Mouse (Mus musculus): ENCODE results near the gene Gla. TPM values are rescaled to one million over a fixed set of nuclear protein-coding genes. Genes with fewer than 3 reads are reported as not detected.

Gene Gla
- 1 to 10 TPM; 1.6 to 2.1 TPM for total RNA-seq (2021)

DNA sequence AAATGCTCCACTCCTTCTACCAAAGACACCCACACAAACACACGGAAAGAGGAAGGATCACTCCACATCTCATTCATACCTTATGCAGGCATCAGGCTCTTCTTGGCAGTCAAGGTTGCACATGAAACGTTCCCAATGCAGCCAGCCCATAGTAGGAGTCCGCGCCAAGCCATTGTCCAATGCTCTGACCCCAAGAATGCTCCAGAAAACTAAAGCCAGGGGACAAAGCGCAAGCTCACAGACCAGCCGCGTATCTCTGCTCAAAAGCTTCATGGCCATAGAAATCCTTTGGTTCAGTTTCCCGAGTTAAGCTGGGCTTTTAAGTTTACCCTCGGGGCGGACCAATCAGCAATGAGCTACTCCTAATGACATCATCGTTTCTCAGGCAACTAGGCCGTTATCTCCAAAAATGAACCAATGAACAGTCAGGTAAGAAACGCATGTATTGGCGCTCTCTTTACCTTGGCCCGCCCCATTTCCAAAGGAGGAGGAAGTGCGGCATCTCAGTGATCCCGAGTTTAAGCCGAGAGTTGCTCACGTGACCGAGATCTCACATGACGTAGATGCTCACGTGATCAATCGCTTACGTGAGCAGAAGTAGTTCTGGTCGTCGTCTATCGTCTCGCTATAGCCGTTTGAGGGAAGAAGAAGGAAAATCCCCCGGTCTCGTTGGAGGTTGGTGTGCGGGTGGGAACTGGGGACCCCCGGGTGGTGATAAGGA, at the start of gene Gla, which contains the start of gene Hnrnph2:
Gene Gla, minus strand, starts transcription at position 467 of the 721 bp plus-strand sequence.
Gene Hnrnph2, plus strand, starts transcription at position 521 of the 721 bp plus-strand sequence.
- intact Hi-C loops (cut with DNase I) = no loop called here
- DNase-seq (ENCODE audit: low spot score) = peak; percentile 83

DNA sequence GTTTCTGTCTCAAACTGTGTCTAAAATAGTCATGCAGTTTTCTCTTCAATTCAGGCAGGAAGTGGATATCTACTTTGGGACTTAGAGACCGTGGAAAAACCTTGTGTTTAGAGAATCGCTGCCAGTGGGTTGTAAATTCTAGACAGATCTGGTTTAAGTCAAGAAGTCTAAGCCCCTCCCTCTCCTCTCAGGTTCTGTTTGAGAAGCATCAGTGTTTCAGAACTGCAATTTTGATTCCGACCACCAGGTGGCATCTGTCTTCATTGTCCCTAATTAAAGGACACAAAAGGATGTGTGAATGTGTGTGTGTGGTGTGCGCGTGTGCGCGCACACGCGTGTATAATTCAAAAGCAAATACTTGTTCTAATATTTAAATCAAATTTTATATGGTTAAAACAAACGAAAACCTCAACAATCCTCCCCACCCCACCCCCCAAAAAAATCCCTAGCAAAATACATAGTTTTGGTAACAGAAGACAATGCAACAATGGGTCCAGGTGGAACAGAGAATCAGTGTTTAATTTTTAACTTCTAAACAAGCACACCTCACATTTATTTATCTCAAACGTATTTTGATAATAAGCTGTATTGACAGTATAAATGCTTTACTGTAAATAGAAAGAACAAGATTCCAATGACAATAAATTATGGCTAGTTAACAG, 47.2 kb upstream of the Gla start:
- peak; percentile 7 for DNase-seq (ENCODE audit: low spot score)
- intact Hi-C loops (cut with DNase I) = loop anchor here (5.0 kb wide), 2 partner anchors 69 to 264 kb away; partner anchors contain the start of gene Armcx1

DNA sequence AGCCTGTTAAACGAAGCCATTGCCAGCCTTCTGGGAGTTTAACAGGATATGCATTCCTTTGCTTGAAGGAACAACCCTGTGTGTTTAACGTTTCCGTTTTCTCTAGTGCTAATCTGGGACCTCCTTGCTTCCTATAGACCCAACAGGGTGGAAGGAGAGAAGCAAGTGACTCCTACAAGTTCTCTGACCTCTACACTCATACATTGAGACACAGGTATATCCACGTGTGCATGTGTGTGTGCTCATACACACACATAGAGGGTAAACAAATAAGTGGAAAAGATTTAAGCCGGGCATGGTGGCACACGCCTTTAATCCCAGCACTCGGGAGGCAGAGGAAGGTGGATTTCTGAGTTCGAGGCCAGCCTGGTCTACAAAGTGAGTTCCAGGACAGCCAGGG, 46.5 kb upstream of the Gla start:
- no peak for DNase-seq (ENCODE audit: low spot score)
- intact Hi-C loops (cut with DNase I) = loop anchor here (5.0 kb wide), 2 partner anchors 70 to 265 kb away; partner anchors contain the start of gene Armcx1

DNA sequence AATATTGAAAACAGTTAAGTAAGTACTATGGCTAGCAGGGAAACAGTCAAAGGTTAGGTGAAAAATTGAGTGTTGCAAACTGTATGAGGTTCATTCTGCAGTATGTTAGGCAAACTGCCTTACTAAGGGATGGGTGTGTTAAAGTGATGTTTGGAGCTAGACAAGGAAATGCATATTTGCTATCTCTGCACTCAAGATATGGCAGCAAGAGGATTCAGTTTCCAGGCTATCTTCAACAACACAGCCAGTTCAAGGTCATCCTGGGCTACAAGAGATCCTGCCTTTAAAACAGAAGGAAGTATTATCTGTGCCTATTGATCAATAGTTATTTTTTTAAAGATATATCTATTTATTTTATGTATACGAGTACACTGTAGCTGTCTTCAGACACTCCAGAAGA, 45.4 kb upstream of the Gla start:
- intact Hi-C loops (cut with DNase I) = loop anchor here (5.0 kb wide), 2 partner anchors 71 to 266 kb away; partner anchors contain the start of gene Armcx1
- no peak for DNase-seq (ENCODE audit: low spot score)

DNA sequence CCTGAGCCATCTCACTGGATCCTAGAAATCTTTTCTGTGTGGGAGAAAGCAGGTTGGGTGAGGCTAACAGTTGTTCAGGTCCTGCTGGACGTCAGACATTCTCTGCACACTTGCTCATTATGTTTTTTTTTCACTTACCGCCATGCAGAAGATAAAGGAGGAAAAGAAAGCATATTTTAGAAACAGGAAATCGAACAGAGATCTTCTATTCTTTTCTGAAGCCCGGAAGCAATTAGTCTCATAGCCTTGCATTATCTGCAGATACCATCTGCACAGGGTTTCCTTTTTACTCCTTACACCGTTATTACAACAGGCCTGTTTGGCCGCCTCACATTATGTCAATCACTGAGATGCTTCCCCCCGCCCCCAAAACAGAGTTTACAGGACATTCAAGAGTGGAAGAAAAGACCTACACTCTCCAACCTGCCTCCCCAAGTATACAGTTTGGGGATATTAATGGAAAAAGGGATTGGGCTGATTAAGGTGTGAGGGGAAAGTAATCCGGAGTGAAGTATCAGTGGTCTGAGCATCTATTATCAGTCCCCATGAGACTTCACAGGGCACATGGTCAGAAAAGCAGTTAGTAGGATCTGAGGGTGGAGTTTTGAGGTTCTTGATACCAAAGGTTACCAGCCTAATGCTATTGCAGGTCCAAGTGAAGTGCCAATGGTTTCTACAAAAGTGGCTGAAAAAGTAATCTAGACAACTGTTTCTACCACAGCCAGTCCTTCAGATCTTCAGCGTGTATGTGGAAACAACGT, 40.3 kb upstream of the Gla start:
- DNase-seq (ENCODE audit: low spot score) = no peak

DNA sequence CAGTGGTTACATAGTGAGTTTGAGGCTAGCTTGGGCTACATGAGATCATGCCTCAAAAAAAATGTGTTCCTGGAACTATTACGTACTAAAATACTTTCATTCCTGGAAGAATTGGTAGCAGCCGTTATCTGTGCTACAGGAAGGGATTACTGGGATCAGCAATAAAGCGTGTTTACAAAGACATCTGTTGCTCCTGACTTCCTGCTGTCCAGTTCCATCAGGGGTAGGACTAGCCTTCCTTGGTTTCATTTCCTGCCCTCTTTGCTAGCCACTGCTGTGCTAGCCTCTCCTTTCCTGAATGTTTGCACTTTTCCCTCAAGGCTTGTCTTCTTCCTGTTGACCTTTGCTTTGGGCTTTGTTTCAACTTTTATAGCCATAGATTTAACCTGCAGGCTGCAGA, 34.9 kb upstream of the Gla start:
- intact Hi-C loops (cut with DNase I) = no loop called here
- DNase-seq (ENCODE audit: low spot score) = no peak

More for the DNA sequence above, 40.3 kb upstream of the Gla start:
- intact Hi-C loops (cut with DNase I) = no loop called here

DNA sequence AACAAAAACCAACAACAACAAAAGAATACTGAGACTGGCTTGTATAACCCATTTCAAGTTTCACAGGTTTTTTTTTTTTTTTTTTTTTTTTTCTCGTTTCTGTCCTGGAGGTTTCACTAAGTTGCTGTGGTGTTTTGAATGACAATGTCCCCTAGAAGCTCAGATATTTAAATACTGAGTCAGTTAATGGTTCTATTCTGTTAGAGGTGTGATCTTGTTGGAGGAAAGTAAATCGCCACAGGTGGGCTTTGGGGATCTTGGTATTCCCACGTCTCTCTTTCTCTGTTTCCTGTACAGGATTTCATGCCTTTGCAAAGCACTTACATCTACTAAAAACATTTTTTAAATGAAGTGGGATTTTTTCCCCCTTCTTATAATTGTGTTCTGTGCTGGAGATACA, 34.2 kb upstream of the Gla start:
- DNase-seq (ENCODE audit: low spot score) = no peak
- intact Hi-C loops (cut with DNase I) = no loop called here

DNA sequence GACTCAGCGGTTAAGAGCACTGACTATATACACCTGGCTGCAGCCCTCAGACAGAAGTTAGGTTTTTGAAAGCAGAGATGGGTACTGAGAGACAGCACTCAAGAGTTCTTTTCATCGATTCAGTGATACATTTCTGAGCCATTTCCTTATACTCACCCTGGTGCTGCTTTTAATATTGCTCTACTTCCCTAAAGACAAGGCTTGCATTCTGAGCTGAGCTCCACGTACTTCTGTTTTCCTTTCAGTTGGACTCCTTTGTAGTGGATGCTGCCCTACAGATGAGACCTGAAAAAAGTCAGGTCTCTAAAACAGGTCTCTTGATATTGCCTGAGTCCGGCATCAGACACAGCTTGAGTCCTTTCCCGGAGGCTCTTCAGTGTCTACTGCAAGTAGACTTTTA, 31.8 kb upstream of the Gla start:
- intact Hi-C loops (cut with DNase I) = no loop called here
- no peak for DNase-seq (ENCODE audit: low spot score)

DNA sequence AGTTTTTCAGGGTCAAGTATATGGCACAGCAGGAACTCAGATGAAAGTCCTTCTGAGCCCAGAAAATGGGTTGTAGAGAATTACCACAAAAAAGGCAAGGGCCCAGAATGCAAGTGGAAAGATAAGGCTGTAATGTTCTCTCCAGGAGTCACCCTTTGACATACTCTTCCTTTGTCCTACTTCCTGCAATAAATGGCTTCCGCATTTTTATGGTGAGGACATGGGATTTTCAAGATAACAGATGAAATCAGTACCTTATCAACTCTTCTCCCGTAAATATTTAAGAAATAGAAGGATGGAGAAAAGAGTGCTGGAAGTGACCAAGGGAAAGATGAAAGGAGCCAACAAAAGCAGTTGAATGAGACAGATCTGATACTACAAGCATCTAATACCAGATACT, 27.3 kb upstream of the Gla start:
- DNase-seq (ENCODE audit: low spot score) = no peak
- intact Hi-C loops (cut with DNase I) = no loop called here

DNA sequence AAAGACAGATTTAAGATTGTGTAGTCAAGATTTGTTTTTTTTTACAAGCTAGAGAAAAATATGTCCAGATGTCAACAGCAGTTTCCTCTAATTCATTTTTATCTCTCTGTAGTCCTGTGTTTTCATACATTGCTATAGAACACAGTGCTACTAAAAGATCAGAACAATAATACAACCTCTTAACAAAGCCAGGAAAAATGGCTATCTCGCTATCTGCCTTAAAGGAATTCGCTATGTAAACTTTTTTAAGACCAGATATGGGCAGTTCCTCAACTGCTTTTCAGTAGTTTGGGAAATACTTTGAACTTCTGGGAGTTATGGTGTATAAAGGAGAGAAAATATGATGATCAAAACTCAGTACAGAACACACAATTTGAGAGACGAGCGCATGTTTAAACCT, 22.4 kb upstream of the Gla start:
- intact Hi-C loops (cut with DNase I) = no loop called here

DNA sequence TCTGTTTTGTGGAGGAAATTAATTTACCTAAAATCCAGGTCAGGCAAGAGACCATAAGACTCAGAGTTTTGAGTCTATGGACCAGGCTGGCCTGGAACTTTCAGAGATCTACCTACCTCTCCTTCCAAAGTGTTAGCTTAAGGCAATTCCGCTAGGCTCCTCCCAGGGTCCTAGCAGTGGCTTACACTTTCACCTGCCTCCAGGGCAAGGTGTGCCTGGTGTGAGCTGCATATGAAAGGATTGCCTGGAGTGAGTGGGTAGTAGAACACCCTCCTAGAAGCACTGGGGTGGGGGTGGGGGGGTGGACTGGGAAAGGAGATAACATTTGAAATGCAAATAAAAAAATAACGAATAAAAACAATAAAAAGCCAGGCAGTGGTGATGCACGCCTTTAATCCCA, 20.8 kb upstream of the Gla start:
- intact Hi-C loops (cut with DNase I) = no loop called here
- no peak for DNase-seq (ENCODE audit: low spot score)

More for the DNA sequence above, 22.4 kb upstream of the Gla start:
- DNase-seq (ENCODE audit: low spot score) = no peak

DNA sequence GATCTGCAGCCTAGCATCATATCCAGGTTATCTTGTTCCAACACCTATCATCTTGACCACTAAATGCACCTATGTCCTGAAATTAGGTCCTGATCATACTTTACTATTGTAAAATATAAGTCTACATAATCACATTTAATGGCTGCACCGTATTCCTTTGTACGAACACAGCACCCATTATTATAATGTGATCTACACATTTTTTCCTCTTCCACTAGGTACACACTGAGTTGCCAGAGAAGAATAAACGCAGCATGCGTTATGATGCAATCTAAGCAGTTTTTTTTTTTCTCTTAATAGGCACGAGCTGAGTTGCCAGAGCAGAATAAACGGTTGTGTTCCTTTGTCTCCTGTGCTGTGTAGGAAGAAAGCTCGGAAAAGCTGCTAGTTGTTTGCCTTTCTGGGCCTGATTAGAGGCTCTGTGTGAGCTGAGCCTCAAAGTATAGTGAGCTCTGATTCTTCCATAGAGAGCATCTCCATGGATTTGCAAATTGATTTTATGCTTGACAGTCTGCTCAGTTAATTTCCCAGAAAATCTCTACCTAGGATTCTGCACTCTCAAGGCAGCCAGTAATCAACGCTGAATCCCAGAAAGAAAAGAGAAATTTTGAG, 19.4 kb upstream of the Gla start:
- intact Hi-C loops (cut with DNase I) = no loop called here
- DNase-seq (ENCODE audit: low spot score) = no peak

DNA sequence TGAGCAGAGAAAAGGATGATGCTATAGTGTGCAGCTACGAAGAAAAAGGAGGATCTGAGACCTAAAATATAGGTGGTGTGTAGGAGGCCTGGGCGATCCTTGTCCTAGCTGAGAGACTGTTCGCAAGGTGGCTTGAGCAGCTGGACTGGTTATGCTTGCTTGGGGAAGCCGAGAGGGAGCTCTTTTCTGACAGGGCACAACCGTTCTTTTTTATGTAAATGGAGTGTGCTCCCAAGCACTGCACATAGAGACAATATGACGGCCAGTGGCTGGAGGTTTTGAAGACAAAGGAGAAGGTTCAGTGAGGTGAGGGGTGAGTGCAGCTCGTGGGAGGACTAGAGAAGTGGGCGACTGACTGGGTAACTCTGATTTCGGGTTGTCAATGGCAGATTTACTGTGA, 18.8 kb upstream of the Gla start:
- intact Hi-C loops (cut with DNase I) = no loop called here
- no peak for DNase-seq (ENCODE audit: low spot score)

DNA sequence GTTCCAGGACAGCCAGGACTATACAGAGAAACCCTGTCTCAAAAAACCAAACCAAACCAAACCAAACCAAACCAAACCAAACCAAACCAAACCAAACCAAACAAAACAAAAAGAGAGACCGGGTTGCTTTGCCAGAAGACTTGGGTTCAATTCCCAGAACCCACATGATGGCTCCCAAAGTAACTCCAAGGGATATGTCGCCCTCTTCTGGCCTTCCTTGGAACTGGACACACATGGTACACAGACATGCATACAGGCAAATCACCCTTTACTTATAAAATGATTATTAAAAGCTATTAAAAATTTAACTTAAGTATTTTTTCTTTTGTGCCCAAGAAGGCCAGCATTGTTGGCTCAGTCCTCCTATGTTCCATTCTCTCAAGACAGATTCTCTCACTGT, 13.4 kb upstream of the Gla start:
- intact Hi-C loops (cut with DNase I) = no loop called here
- DNase-seq (ENCODE audit: low spot score) = no peak

DNA sequence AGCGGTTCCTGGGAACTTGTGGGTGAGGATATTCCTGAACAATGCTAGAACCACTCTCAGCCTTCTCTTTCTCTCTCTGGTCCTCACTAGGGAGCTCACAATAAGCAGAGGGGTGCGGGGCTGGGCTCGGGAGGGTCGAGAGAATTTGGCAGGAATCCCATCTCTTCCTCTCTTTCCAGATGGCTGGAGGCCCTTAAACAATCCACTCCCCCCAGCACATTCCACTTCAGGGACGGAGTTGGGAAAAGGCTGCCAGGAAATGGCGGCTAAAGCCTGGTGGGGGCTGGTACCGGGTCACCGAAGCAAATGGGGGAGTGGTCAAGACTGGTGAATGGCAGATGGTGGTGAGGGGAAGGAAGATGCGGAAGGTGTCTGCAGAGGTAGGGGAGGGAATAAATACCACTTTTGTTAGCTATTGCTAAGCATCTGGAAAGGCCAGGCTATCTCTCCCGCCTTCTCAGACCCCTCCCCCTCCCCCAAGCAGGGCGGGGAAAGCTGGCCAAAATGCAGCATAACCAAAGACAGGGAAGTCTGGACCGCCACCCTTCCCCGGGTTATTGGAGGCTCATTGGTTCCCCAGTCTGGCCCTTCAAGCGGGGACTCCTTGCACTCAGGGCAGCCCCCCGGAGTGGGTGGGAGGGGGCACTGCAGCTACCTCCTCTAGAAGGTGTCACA, 11.5 kb upstream of the Gla start:
- peak; percentile 24 for DNase-seq (ENCODE audit: low spot score)
- intact Hi-C loops (cut with DNase I) = no loop called here

DNA sequence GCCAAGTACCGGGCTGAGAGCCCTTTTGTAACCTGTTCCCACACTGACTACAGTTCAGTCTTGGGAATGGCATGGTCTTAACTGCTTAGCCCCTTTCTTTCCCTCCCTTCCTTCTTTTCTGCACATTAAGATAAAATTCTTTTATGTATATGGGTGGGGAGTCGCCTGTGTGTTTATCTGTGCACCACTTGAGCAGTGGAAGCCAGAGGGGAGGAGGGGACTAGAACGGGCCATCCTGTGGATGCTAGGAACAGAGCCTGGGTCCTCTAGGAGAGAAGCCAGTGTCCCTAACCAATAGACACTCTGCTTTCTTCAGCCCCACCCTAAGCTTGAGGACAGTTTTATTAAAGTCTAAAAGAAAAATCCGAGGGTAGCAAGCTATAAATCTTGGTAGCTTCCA, 10.1 kb upstream of the Gla start:
- intact Hi-C loops (cut with DNase I) = no loop called here

DNA sequence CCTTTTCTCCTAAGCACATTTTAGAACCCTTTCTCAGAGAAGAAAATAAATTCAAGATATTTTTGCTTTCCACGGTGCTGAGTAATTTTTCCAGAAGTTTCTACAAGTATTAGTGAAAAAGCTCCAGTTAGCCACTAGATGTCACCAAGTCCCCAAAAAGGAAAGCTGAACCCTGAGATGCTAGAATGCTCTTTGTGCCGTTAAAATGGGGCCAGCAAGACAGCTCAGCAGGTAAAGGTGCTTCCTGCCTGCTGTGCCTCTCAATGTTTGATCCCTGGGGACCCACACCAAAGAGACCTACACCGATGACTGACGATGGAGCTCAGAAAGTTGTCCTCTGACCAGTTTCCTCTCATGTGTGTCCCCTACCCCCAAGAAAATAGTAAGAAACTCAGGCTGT, 8.5 kb upstream of the Gla start:
- intact Hi-C loops (cut with DNase I) = loop anchor here (5.0 kb wide), 1 partner anchor 318 kb away; no protein-coding TSS in a partner anchor
- DNase-seq (ENCODE audit: low spot score) = no peak

More for the DNA sequence above, 10.1 kb upstream of the Gla start:
- DNase-seq (ENCODE audit: low spot score) = no peak

DNA sequence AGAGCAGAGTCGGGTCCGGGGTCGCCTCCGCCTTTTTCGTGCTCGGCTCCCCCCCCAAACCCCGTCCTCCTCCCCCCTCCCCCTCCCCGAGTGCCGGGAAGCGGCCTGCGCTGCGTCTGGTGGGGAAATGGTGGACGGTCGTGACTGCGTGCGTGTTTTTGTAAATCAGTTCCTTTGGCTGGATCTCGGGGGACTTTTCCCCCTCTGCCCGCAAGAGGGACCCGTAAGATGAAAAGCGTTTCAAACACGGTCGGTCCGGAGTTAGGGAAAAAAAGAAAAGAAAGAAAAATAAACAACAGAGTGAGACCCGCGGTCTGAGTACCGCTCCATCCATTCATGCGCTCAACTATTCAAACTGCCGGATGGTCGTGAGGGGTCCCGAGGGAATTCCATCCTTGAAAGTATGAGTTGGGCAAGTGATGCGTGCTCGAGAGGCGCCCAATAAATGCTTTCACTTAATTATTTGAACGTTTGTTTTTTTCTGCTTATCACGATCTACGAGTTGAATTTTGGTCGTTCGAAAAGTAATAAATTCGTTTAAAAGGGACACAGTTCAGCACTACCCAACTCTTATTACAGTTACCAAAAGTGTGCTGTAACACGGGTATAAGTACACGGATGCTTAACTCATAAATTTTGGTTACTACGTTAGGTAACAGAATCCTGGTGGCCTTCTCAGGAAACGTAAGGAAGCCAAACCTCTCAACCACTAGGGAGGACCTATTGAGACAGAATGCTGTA, 625 bp upstream of the Gla start:
- DNase-seq (ENCODE audit: low spot score) = no peak
- intact Hi-C loops (cut with DNase I) = no loop called here

Data from heart, postnatal 25 days (tissue).